Mouse (Mus musculus) kidney, postnatal 0 days (tissue): ENCODE measurements at regions not wholly inside any gene's neighbourhood (a gene's known extent, or its start where the extent isn't known, plus 50 kb on each side); places are given as distances from the start of the nearest gene placed in this dataset.

Source experiments
- ATAC-seq: fragments of 200-750 bp; cut with Nextera tagmentation; replicated peaks from 2 replicates; pipeline ENCODE4 v1.8.0; 2017; ENCODE audit warnings: low read depth, moderate number of reproducible peaks, moderate TSS enrichment, moderate library complexity; ENCODE audit not compliant: low FRiP score
- DNase-seq: peaks from one replicate; pipeline ENCODE4 v3.0.0-alpha.2; 2016; ENCODE audit warnings: low spot score
- H3K27ac ChIP-seq: fragments of 300-500 bp; sonication (generic); 2 replicates; pipeline ENCODE4 v1.5.1; 2014; ENCODE audit warnings: mild to moderate bottlenecking
- H3K27me3 ChIP-seq: fragments of 300-500 bp; sonication (generic); 2 replicates; pipeline ENCODE4 v1.6.1; 2014; ENCODE audit warnings: low read length, mixed read lengths; ENCODE audit not compliant: insufficient read depth
- H3K36me3 ChIP-seq: fragments of 300-500 bp; sonication (generic); 2 replicates; pipeline ENCODE4 v1.6.1; 2014; ENCODE audit warnings: low read length, mixed read lengths; ENCODE audit not compliant: insufficient read depth
- H3K4me1 ChIP-seq: fragments of 300-500 bp; sonication (generic); replicated peaks from 2 replicates; pipeline ENCODE4 v1.6.1; 2014; ENCODE audit warnings: antibody characterized with exemption, low read length, mixed read lengths; ENCODE audit not compliant: insufficient read depth
- H3K4me2 ChIP-seq: fragments of 300-500 bp; sonication (generic); 2 replicates; pipeline ENCODE4 v1.6.1; 2014; ENCODE audit warnings: mild to moderate bottlenecking, low read length, moderate library complexity, mixed read lengths
- H3K4me3 ChIP-seq: fragments of 300-500 bp; sonication (generic); replicated peaks from 2 replicates; pipeline ENCODE4 v1.5.1; 2014; ENCODE audit warnings: low read depth, low read length
- H3K9ac ChIP-seq: fragments of 300-500 bp; sonication (generic); 2 replicates; pipeline ENCODE4 v1.6.1; 2014; ENCODE audit warnings: low read depth, low read length
- H3K9me3 ChIP-seq: fragments of 300-500 bp; sonication (generic); replicated peaks from 2 replicates; pipeline ENCODE4 v1.6.1; 2016; ENCODE audit warnings: low read length, inconsistent platforms, mixed read lengths
- CTCF ChIP-seq: IDR thresholded peaks from 2 replicates; pipeline ENCODE4 v1.5.1; 2016; ENCODE audit warnings: antibody characterized with exemption, low read depth, mild to moderate bottlenecking, moderate library complexity
- WGBS: fragments of 180-500 bp; shearing (Covaris S2); extraction: QIAGEN DNeasy Blood & Tissue Kit; methylation state at CpG from one replicate; pipeline ENCODE4 v1.1.7; 2014; 5-methylcytosine and 5-hydroxymethylcytosine counted together

GRCm38 (mm10) chr12:93960869-93961268 lies 1731.2 kb upstream of the Flrt2 start:
- Histone ChIP-seq H3K4me3 (no peak overlapping the region), H3K27me3 (no peaks in the 10 kb centered on the region), H3K9ac (no peak overlapping the region), H3K9me3 (no peaks in the 10 kb centered on the region), H3K27ac (no peak overlapping the region), H3K36me3 (no peaks in the 10 kb centered on the region), H3K4me2 (no peak overlapping the region), H3K4me1 (no peaks in the 10 kb centered on the region)
- TF ChIP-seq CTCF = no peak
- DNase-seq (no peak), ATAC-seq (no peak)
- WGBS = 81% methylated on average over 1 of the region's 1 CpGs

- Histone ChIP-seq H3K36me3 (no peaks in the 10 kb centered on the region), H3K4me2 (no peak overlapping the region), H3K27me3 (no peaks in the 10 kb centered on the region), H3K4me3 (no peak overlapping the region), H3K27ac (no peak overlapping the region), H3K4me1 (no peaks in the 10 kb centered on the region), H3K9me3 (no peaks in the 10 kb centered on the region), H3K9ac (no peak overlapping the region)
- ATAC-seq (no peak), DNase-seq (no peak)
- no peak for TF ChIP-seq CTCF
- 72% methylated on average over 1 of the region's 1 CpGs for WGBS
Observed at GRCm38 (mm10) chr12:93981307-93981706, 1710.7 kb upstream of the Flrt2 start.

GRCm38 (mm10) chr12:93991531-93991930 lies 1700.5 kb upstream of the Flrt2 start:
- no peak for DNase-seq
- no peak for TF ChIP-seq CTCF

GRCm38 (mm10) chr12:93993875-93994274 lies 1698.2 kb upstream of the Flrt2 start:
- ATAC-seq (no peak), DNase-seq (no peak)
- H3K4me2 ChIP-seq = no peak overlapping the region
- no peak overlapping the region for H3K27ac ChIP-seq
- WGBS = 71% methylated on average over 6 of the region's 6 CpGs
- no peaks in the 10 kb centered on the region for H3K4me1 ChIP-seq
- no peak for TF ChIP-seq CTCF
- no peak overlapping the region for H3K4me3 ChIP-seq
- no peaks in the 10 kb centered on the region for H3K27me3 ChIP-seq
- no peaks in the 10 kb centered on the region for H3K36me3 ChIP-seq
- H3K9me3 ChIP-seq = no peaks in the 10 kb centered on the region
- no peak overlapping the region for H3K9ac ChIP-seq

More at GRCm38 (mm10) chr12:93991531-93991930, 1700.5 kb upstream of the Flrt2 start:
- WGBS = 85% methylated on average over 1 of the region's 1 CpGs
- Histone ChIP-seq H3K36me3 (no peaks in the 10 kb centered on the region), H3K4me2 (no peak overlapping the region), H3K9ac (no peak overlapping the region), H3K27ac (no peak overlapping the region), H3K4me1 (no peaks in the 10 kb centered on the region), H3K27me3 (no peaks in the 10 kb centered on the region), H3K9me3 (no peaks in the 10 kb centered on the region), H3K4me3 (no peak overlapping the region)
- ATAC-seq = no peak

- Histone ChIP-seq H3K9ac (no peak overlapping the region), H3K27ac (no peak overlapping the region), H3K36me3 (no peaks in the 10 kb centered on the region), H3K4me1 (no peaks in the 10 kb centered on the region), H3K4me3 (no peak overlapping the region), H3K4me2 (no peak overlapping the region), H3K9me3 (no peaks in the 10 kb centered on the region), H3K27me3 (no peaks in the 10 kb centered on the region)
- TF ChIP-seq CTCF = no peak
- DNase-seq (no peak), ATAC-seq (no peak)
Observed at GRCm38 (mm10) chr12:94015946-94016345, 1676.1 kb upstream of the Flrt2 start.

- Histone ChIP-seq H3K36me3 (no peaks in the 10 kb centered on the region), H3K9me3 (no peaks in the 10 kb centered on the region), H3K4me1 (no peaks in the 10 kb centered on the region), H3K4me2 (no peak overlapping the region), H3K9ac (no peak overlapping the region), H3K27ac (no peak overlapping the region), H3K27me3 (no peaks in the 10 kb centered on the region), H3K4me3 (no peak overlapping the region)
- ATAC-seq = no peak
- 70% methylated on average over 4 of the region's 4 CpGs for WGBS
- no peak for DNase-seq
- TF ChIP-seq CTCF = no peak
Observed at GRCm38 (mm10) chr12:94031364-94031763, 1660.7 kb upstream of the Flrt2 start.

GRCm38 (mm10) chr12:94047972-94048371 lies 1644.1 kb upstream of the Flrt2 start:
- Histone ChIP-seq H3K9me3 (no peaks in the 10 kb centered on the region), H3K27ac (no peak overlapping the region), H3K27me3 (no peaks in the 10 kb centered on the region), H3K4me1 (no peaks in the 10 kb centered on the region), H3K4me2 (no peak overlapping the region), H3K4me3 (no peak overlapping the region), H3K9ac (no peak overlapping the region), H3K36me3 (no peaks in the 10 kb centered on the region)
- WGBS = 92% methylated on average over 2 of the region's 2 CpGs
- ATAC-seq (no peak), DNase-seq (no peak)
- no peak for TF ChIP-seq CTCF
